Comparison of ENCODE assay signal across 8 mouse cellular contexts in genomic region chr5:146676470-146677150, GRCm38 (mm10).
DNase-seq lines count a peak whose midpoint lies in the region; ATAC-seq and TF ChIP-seq lines count a peak whose summit lies in the region.
"Had no signal": no experiment of that assay in that cellular context is flagged by ENCODE, and none has a peak within 500 bp of the region (broad histone marks: within the 10 kb centered on the region; RNA-seq: fewer than 3 reads in every experiment).

No protein-coding gene starts in this region.

- 7% methylated on average over 12 of the region's 12 CpGs for WGBS in bone marrow, adult 2 months
- 33% methylated on average over 12 of the region's 12 CpGs for WGBS in intestine, embryonic 16.5 days
- WGBS in lung, embryonic 15.5 days = 31% methylated on average over 12 of the region's 12 CpGs
- 86% methylated on average over 12 of the region's 12 CpGs for WGBS in forebrain, embryonic 16.5 days

- H3K4me3 ChIP-seq in bone marrow, adult 2 months (replicated peaks; ENCODE audit: control insufficient read depth, low read depth, low read length) = no peak overlapping the region
- no peak overlapping the region for H3K4me3 ChIP-seq in intestine, embryonic 16.5 days (ENCODE audit: low read length)
- no peak overlapping the region for H3K4me3 ChIP-seq in lung, embryonic 15.5 days
- no peak overlapping the region for H3K4me3 ChIP-seq in forebrain, embryonic 16.5 days (replicated peaks; ENCODE audit: low read length)
- H3K4me3 ChIP-seq: embryonic facial prominence, embryonic 13.5 days had no signal

- H3K9ac ChIP-seq in intestine, embryonic 16.5 days (ENCODE audit: low read depth, low read length) = peak overlapping the region; percentile 29; the same call in 1 of the 2 replicates
- H3K9ac ChIP-seq in lung, embryonic 15.5 days = no peak overlapping the region
- H3K9ac ChIP-seq in forebrain, embryonic 16.5 days (replicated peaks; ENCODE audit: low read depth, low read length) = no peak overlapping the region
- H3K9ac ChIP-seq: embryonic facial prominence, embryonic 13.5 days had no signal

- TF ChIP-seq CTCF in bone marrow, adult 2 months (IDR thresholded peaks at IDR 0.05; ENCODE audit: control insufficient read depth, insufficient read depth, low read length) = no peak

- H3K36me3 ChIP-seq in intestine, embryonic 16.5 days (ENCODE audit: control insufficient read depth, insufficient read depth, low read length) = no peaks in the 10 kb centered on the region
- no peaks in the 10 kb centered on the region for H3K36me3 ChIP-seq in lung, embryonic 15.5 days
- no peaks in the 10 kb centered on the region for H3K36me3 ChIP-seq in forebrain, embryonic 16.5 days (ENCODE audit: control insufficient read depth, insufficient read depth)
- H3K36me3 ChIP-seq: embryonic facial prominence, embryonic 13.5 days had no signal

- TF ChIP-seq POLR2A in bone marrow, adult 2 months (IDR thresholded peaks at IDR 0.05; ENCODE audit: borderline replicate concordance, control insufficient read depth, low read depth, low read length) = no peak

- DNase-seq in MEL-GATA-1-ER (ENCODE audit: extremely low read depth, low read depth) = peak; percentile 55
- peak; percentile 47 for DNase-seq in urinary bladder, postnatal 25 days (ENCODE audit: low spot score)
- DNase-seq in retina, postnatal 1 day = no peak

- peak overlapping the region; percentile 37; the same call in 1 of the 2 replicates for H3K4me2 ChIP-seq in intestine, embryonic 16.5 days (ENCODE audit: low read depth, low read length)
- H3K4me2 ChIP-seq in lung, embryonic 15.5 days = peak overlapping the region; percentile 16; the same call in 1 of the 2 replicates
- H3K4me2 ChIP-seq in forebrain, embryonic 16.5 days (ENCODE audit: low read length) = no peak overlapping the region
- H3K4me2 ChIP-seq: embryonic facial prominence, embryonic 13.5 days had no signal

- no peaks in the 10 kb centered on the region for H3K9me3 ChIP-seq in intestine, embryonic 16.5 days (ENCODE audit: control insufficient read depth, low read length)
- H3K9me3 ChIP-seq in lung, embryonic 15.5 days = no peaks in the 10 kb centered on the region
- no peaks in the 10 kb centered on the region for H3K9me3 ChIP-seq in forebrain, embryonic 16.5 days (ENCODE audit: control insufficient read depth, low read length)
- H3K9me3 ChIP-seq: embryonic facial prominence, embryonic 13.5 days had no signal

- H3K27ac ChIP-seq in bone marrow, adult 2 months (ENCODE audit: control insufficient read depth, insufficient read depth, low read depth, low read length, poor library complexity) = peak overlapping the region; percentile 19; the same call in 1 of the 2 replicates
- peak overlapping the region; percentile 87 for H3K27ac ChIP-seq in intestine, embryonic 16.5 days (ENCODE audit: low read length)
- peak overlapping the region; percentile 70; the same call in 1 of the 2 replicates for H3K27ac ChIP-seq in lung, embryonic 15.5 days
- no peak overlapping the region for H3K27ac ChIP-seq in forebrain, embryonic 16.5 days (ENCODE audit: low read length)
- H3K27ac ChIP-seq: embryonic facial prominence, embryonic 13.5 days had no signal

- H3K4me1 ChIP-seq in bone marrow, adult 2 months (ENCODE audit: control insufficient read depth, insufficient read depth, low read length) = peaks cover 6% of the 10 kb centered on the region
- H3K4me1 ChIP-seq in intestine, embryonic 16.5 days (ENCODE audit: control insufficient read depth, insufficient read depth, low read length) = peaks cover 47% of the 10 kb centered on the region
- peaks cover 37% of the 10 kb centered on the region for H3K4me1 ChIP-seq in lung, embryonic 15.5 days
- H3K4me1 ChIP-seq in forebrain, embryonic 16.5 days (replicated peaks; ENCODE audit: control insufficient read depth, insufficient read depth, low read length) = no peaks in the 10 kb centered on the region
- H3K4me1 ChIP-seq: embryonic facial prominence, embryonic 13.5 days had no signal

- no peaks in the 10 kb centered on the region for H3K27me3 ChIP-seq in intestine, embryonic 16.5 days (replicated peaks; ENCODE audit: control insufficient read depth, insufficient read depth, low read length)
- H3K27me3 ChIP-seq in lung, embryonic 15.5 days = no peaks in the 10 kb centered on the region
- H3K27me3 ChIP-seq in forebrain, embryonic 16.5 days (replicated peaks; ENCODE audit: control insufficient read depth, insufficient read depth, low read length) = peaks cover 8% of the 10 kb centered on the region
- H3K27me3 ChIP-seq: embryonic facial prominence, embryonic 13.5 days had no signal

- ATAC-seq in intestine, embryonic 16.5 days = peak; percentile 59
- peak; percentile 51 for ATAC-seq in lung, embryonic 15.5 days (ENCODE audit: borderline replicate concordance, extremely low read depth, low FRiP score, low TSS enrichment)
- no peak for ATAC-seq in forebrain, embryonic 16.5 days
